Mouse (Mus musculus) erythroblast, embryonic 14.5 days (primary cell): ENCODE measurements around the gene Prss46. TPM values are rescaled to one million over a fixed set of nuclear protein-coding genes. Genes with fewer than 3 reads are reported as not detected.
"Not testable (repeated sequence)": the region's sequence is repeated elsewhere in the genome, so short reads cannot be mapped to it uniquely, and the experiment has no call there.

ENCODE experiments used
- H3K27me3 ChIP-seq: 2 replicates; pipeline ENCODE4 v1.6.1; 2012; ENCODE audit warnings: inconsistent platforms; ENCODE audit not compliant: control insufficient read depth
- H3K36me3 ChIP-seq: 2 replicates; pipeline ENCODE4 v1.6.1; 2012; ENCODE audit warnings: mild to moderate bottlenecking, inconsistent platforms; ENCODE audit not compliant: control insufficient read depth
- H3K4me1 ChIP-seq: 2 replicates; pipeline ENCODE4 v1.6.1; 2012; ENCODE audit warnings: inconsistent platforms; ENCODE audit not compliant: control insufficient read depth
- H3K4me3 ChIP-seq: replicated peaks from 2 replicates; pipeline ENCODE3; 2012; ENCODE audit warnings: moderate library complexity, mild to moderate bottlenecking, inconsistent platforms
- H3K9me3 ChIP-seq: 2 replicates; pipeline ENCODE4 v1.6.1; 2012; ENCODE audit warnings: low read length, inconsistent platforms, mixed read lengths; ENCODE audit not compliant: control insufficient read depth
- GATA1 ChIP-seq: IDR thresholded peaks from 2 replicates; pipeline ENCODE4 v1.6.1; 2012; ENCODE audit warnings: low read length, inconsistent platforms, mixed read lengths
- TAL1 ChIP-seq: IDR thresholded peaks from 3 replicates; pipeline ENCODE4 v1.6.1; 2012; ENCODE audit warnings: low read length, inconsistent platforms, mixed read lengths
- polyA plus RNA-seq: library from polyadenylated mRNA; stranded (reverse); fragments of >175 nt; gene quantifications from 2 replicates; pipeline ENCODE4 v1.2.3, GENCODE M21; 2012

Prss46 gene
- not detected in 2 replicates for polyA plus RNA-seq

- Histone ChIP-seq H3K36me3 (no peaks in the 10 kb centered on the region), H3K4me3 (no peak within 1 kb of the TSS), H3K4me1 (no peaks in the 10 kb centered on the region), H3K27me3 (no peaks in the 10 kb centered on the region), H3K9me3 (no peaks in the 10 kb centered on the region)
- TF ChIP-seq GATA1 (no peak), TAL1 (no peak)
These were observed at the start of gene Prss46 for GRCm38 (mm10) chr9:110844206-110844605. Prss46 (plus strand) TSS chr9:110844506.

GRCm38 (mm10) chr9:110797013-110797412 is 47.3 kb upstream of the Prss46 start:
- Histone ChIP-seq H3K4me1 (peaks cover 2% of the 10 kb centered on the region; the same call in 1 of the 2 replicates), H3K4me3 (no peak overlapping the region), H3K9me3 (no peaks in the 10 kb centered on the region), H3K36me3 (no peaks in the 10 kb centered on the region), H3K27me3 (no peaks in the 10 kb centered on the region)
- TF ChIP-seq GATA1 = no peak
- no peak for TF ChIP-seq TAL1

- TF ChIP-seq GATA1 = no peak
- no peak for TF ChIP-seq TAL1
- H3K36me3 ChIP-seq = no peaks in the 10 kb centered on the region
- H3K9me3 ChIP-seq = no peaks in the 10 kb centered on the region
- no peak within 1 kb of the TSS for H3K4me3 ChIP-seq
- peaks cover 2% of the 10 kb centered on the region; the same call in 1 of the 2 replicates for H3K4me1 ChIP-seq
- no peaks in the 10 kb centered on the region for H3K27me3 ChIP-seq
These were observed 46.4 kb upstream of the Prss46 start, which contains the start of gene Prss42 for GRCm38 (mm10) chr9:110797866-110798265. Prss42 (plus strand) TSS chr9:110798166.

- Histone ChIP-seq H3K4me1 (no peaks in the 10 kb centered on the region), H3K36me3 (no peaks in the 10 kb centered on the region), H3K4me3 (no peak overlapping the region), H3K9me3 (no peaks in the 10 kb centered on the region), H3K27me3 (no peaks in the 10 kb centered on the region)
- TF ChIP-seq GATA1 (no peak), TAL1 (no peak)
These were observed 43.3 kb upstream of the Prss46 start for GRCm38 (mm10) chr9:110800834-110801479.

- no peaks in the 10 kb centered on the region for H3K9me3 ChIP-seq
- TF ChIP-seq GATA1 = no peak
- no peak for TF ChIP-seq TAL1
- H3K4me1 ChIP-seq = no peaks in the 10 kb centered on the region
- H3K36me3 ChIP-seq = no peaks in the 10 kb centered on the region
- no peak overlapping the region for H3K4me3 ChIP-seq
- H3K27me3 ChIP-seq = no peaks in the 10 kb centered on the region
These were observed 41.0 kb upstream of the Prss46 start for GRCm38 (mm10) chr9:110803294-110803693.

- TF ChIP-seq GATA1 (no peak), TAL1 (no peak)
These were observed 34.3 kb upstream of the Prss46 start for GRCm38 (mm10) chr9:110810051-110810450.

GRCm38 (mm10) chr9:110813789-110814188 is 30.5 kb upstream of the Prss46 start, which contains the start of gene Prss44:
Prss44 (plus strand) TSS chr9:110813994.
- peaks cover 5% of the 10 kb centered on the region for H3K27me3 ChIP-seq
- no peaks in the 10 kb centered on the region for H3K9me3 ChIP-seq
- TF ChIP-seq GATA1 = no peak
- TF ChIP-seq TAL1 = no peak
- H3K4me1 ChIP-seq = peaks cover 3% of the 10 kb centered on the region
- H3K36me3 ChIP-seq = no peaks in the 10 kb centered on the region
- no peak within 1 kb of the TSS for H3K4me3 ChIP-seq

More at GRCm38 (mm10) chr9:110810051-110810450, 34.3 kb upstream of the Prss46 start:
- H3K36me3 ChIP-seq = no peaks in the 10 kb centered on the region
- no peaks in the 10 kb centered on the region for H3K9me3 ChIP-seq
- peaks cover 3% of the 10 kb centered on the region for H3K4me1 ChIP-seq
- H3K4me3 ChIP-seq = no peak overlapping the region
- H3K27me3 ChIP-seq = peaks cover 5% of the 10 kb centered on the region

GRCm38 (mm10) chr9:110820546-110820945 is 23.8 kb upstream of the Prss46 start:
- not testable (repeated sequence) for H3K9me3 ChIP-seq, H3K4me3 ChIP-seq, H3K4me1 ChIP-seq, H3K27me3 ChIP-seq, H3K36me3 ChIP-seq

GRCm38 (mm10) chr9:110821436-110821835 is 22.9 kb upstream of the Prss46 start:
- Histone ChIP-seq H3K9me3 (no peaks in the 10 kb centered on the region), H3K4me1 (no peaks in the 10 kb centered on the region), H3K4me3 (no peak overlapping the region), H3K36me3 (no peaks in the 10 kb centered on the region), H3K27me3 (no peaks in the 10 kb centered on the region; the same call in 1 of the 2 replicates)
- TF ChIP-seq GATA1 (no peak), TAL1 (no peak)
